Mouse (Mus musculus) neural tube, embryonic 14.5 days (tissue): ENCODE data around the gene Fsd2. TPM values are rescaled to one million over a fixed set of nuclear protein-coding genes. Genes with fewer than 3 reads are reported as not detected.
A peak's percentile ranks its signal among the peaks of the same experiment; 100 is the strongest.

Experiments
- microRNA counts: library from miRNA; unstranded; fragments of <30 nt; microRNA quantifications from one replicate; lab custom pipeline; 2016
- polyA plus RNA-seq: library from polyadenylated mRNA; unstranded; fragments of >200 nt; fragmentation: Nextera tagmentation; extraction: Ambion mirVana; gene quantifications from 2 replicates; pipeline ENCODE4 v1.2.1, GENCODE M21; 2014

Gene Fsd2
- polyA plus RNA-seq, 1 experiment from 2014 or later = 0.15 TPM

MicroRNAs encoded within 50 kb of the gene (microRNA counts, 519-probe panel; counts per million panel counts)
- microRNA mmu-miR-1839-3p (lab: Ali Mortazavi, UCI) (2,030 counts per million, percentile 5 among the panel's probes with 10 or more counts), microRNA mmu-miR-1839-5p (lab: Ali Mortazavi, UCI) (4,051 counts per million, percentile 44 among the panel's probes with 10 or more counts)

Other genes with a start within 250 kb of the Fsd2 start
- 743 and 749 TPM in 2 replicates for gene Rps17, start 221.7 kb downstream of the Fsd2 start, polyA plus RNA-seq
- gene Cpeb1, start 111.5 kb downstream of the Fsd2 start, polyA plus RNA-seq = 6.9 and 8.0 TPM in 2 replicates
- 136 and 145 TPM in 2 replicates for gene Ap3b2, start 73.0 kb downstream of the Fsd2 start, polyA plus RNA-seq
- gene BC048679, start 68.7 kb downstream of the Fsd2 start, polyA plus RNA-seq = not detected in 2 replicates
- 9.3 and 11.3 TPM in 2 replicates for gene Whamm, start 4.3 kb upstream of the Fsd2 start, polyA plus RNA-seq
- 26.4 and 29.8 TPM in 2 replicates for gene Homer2, start 140.6 kb upstream of the Fsd2 start, polyA plus RNA-seq
- gene Ramac, start 196.0 kb upstream of the Fsd2 start, polyA plus RNA-seq = 123 and 134 TPM in 2 replicates
- 45.3 and 55.4 TPM in 2 replicates for gene 3110040N11Rik, start 222.5 kb upstream of the Fsd2 start, polyA plus RNA-seq